ENCODE assay signal across 12 mouse cellular contexts in the genomic region with DNA sequence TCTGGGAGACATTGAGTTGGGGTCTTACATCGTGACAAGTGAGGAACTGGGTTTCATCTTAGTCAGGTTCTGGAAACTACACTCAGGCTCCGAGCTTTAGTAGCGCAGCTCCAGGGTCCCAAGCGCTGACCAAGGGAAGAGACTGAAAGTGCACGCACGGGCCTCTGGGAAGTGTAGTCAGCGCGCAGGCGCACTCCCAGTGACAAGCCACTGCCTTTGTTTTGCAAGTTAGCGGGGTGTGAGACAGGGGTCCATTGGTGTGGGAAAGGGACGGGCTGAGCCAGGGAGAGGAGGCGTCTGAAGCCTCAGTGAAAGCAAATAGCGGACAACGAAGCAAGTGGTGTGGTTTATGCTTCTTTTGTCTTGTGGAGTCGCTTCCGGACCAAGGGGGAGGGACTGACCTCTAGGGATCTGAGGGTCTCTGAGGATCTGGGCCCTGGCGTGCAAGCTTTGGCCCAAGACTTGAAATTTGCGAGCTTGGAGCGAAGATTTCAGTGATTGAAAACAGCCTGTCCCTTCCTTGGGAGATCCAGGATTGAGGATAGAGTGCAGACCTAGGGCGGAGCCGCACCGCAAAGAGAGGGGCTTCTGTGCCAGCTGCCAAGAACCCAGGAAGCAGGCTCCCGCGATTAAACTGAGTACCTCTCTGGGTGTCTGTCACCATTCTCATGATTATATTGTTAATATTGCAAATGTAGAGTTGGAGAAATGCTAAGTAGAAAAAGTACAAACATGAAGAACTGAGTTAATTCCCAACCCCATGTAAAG. TPM values are rescaled to one million over a fixed set of nuclear protein-coding genes. Genes with fewer than 3 reads are reported as not detected.
DNase-seq lines count a peak whose midpoint lies in the region; ATAC-seq and TF ChIP-seq lines count a peak whose summit lies in the region.
"Had no signal": no experiment of that assay in that cellular context is flagged by ENCODE, and none has a peak within 500 bp of the region (broad histone marks: within the 10 kb centered on the region; RNA-seq: fewer than 3 reads in every experiment).

No protein-coding gene starts in this region.

- H3K79me2 ChIP-seq in heart, adult 2 months (replicated peaks; ENCODE audit: control insufficient read depth, insufficient read depth, low read length): no peaks in the 10 kb centered on the region
- no peaks in the 10 kb centered on the region for H3K79me2 ChIP-seq in myocyte (ENCODE audit: control insufficient read depth, insufficient read depth)

- no peak for DNase-seq in heart, postnatal 0 days (ENCODE audit: low spot score)
- DNase-seq in heart, adult 2 months: no peak
- DNase-seq in brain, embryonic 14.5 days (ENCODE audit: low read depth): peak; percentile 71
- no peak for DNase-seq in thymus, postnatal 4 days
- no peak for DNase-seq in right cerebral cortex, postnatal 4 days
- DNase-seq in left cerebral cortex, postnatal 36 days (ENCODE audit: low spot score in 2 of 2): no peak

- H3K36me3 ChIP-seq in heart, postnatal 0 days (replicated peaks; ENCODE audit: control insufficient read depth, insufficient read depth, low read length): no peaks in the 10 kb centered on the region
- H3K36me3 ChIP-seq in heart, adult 2 months (ENCODE audit: control insufficient read depth, insufficient read depth, low read length): no peaks in the 10 kb centered on the region
- no peaks in the 10 kb centered on the region for H3K36me3 ChIP-seq in hindbrain, embryonic 12.5 days
- H3K36me3 ChIP-seq in myocyte (ENCODE audit: control insufficient read depth, insufficient read depth): no peaks in the 10 kb centered on the region
- H3K36me3 ChIP-seq: neural tube, embryonic 12.5 days had no signal

- H3ac ChIP-seq in myocyte (ENCODE audit: control insufficient read depth, insufficient read length): no peak overlapping the region

- intact Hi-C loops in heart, adult 2 months (cut with DNase I): no loop called here
- intact Hi-C loops in left cerebral cortex, postnatal 36 days (cut with DNase I): no loop called here

- no peaks in the 10 kb centered on the region for H3K27me3 ChIP-seq in heart, postnatal 0 days (ENCODE audit: control insufficient read depth, insufficient read depth, low read length)
- no peaks in the 10 kb centered on the region for H3K27me3 ChIP-seq in heart, adult 2 months (ENCODE audit: control insufficient read depth, insufficient read depth, low read length)
- H3K27me3 ChIP-seq in hindbrain, embryonic 12.5 days: no peaks in the 10 kb centered on the region
- no peaks in the 10 kb centered on the region for H3K27me3 ChIP-seq in myocyte (ENCODE audit: control insufficient read depth, insufficient read depth, insufficient read length)
- H3K27me3 ChIP-seq: neural tube, embryonic 12.5 days; Patski had no signal

- H3K4me3 ChIP-seq in heart, postnatal 0 days (ENCODE audit: low read depth, low read length): no peak overlapping the region
- no peak overlapping the region for H3K4me3 ChIP-seq in heart, adult 2 months
- H3K4me3 ChIP-seq in hindbrain, embryonic 12.5 days: no peak overlapping the region
- H3K4me3 ChIP-seq in myocyte: no peak overlapping the region
- H3K4me3 ChIP-seq: erythroblast, embryonic 14.5 days; neural tube, embryonic 12.5 days had no signal

- no peak for TF ChIP-seq EP300 in heart, postnatal 0 days (IDR thresholded peaks at IDR 0.05; ENCODE audit: low read depth)
- TF ChIP-seq EP300 in heart, adult 2 months (IDR thresholded peaks at IDR 0.05; ENCODE audit: insufficient read depth, low read depth, low read length): no peak

- TF ChIP-seq CTCF in heart, postnatal 0 days (IDR thresholded peaks at IDR 0.05; ENCODE audit: low read depth): no peak
- TF ChIP-seq CTCF in heart, adult 2 months (IDR thresholded peaks at IDR 0.05): no peak
- no peak for TF ChIP-seq CTCF in brain, embryonic 14.5 days (IDR thresholded peaks at IDR 0.05; ENCODE audit: borderline replicate concordance, extremely low read depth, insufficient read depth, insufficient read length)

- WGBS in heart, postnatal 0 days: 67% methylated on average over 24 of the region's 24 CpGs
- 63% methylated on average over 24 of the region's 24 CpGs for WGBS in heart, adult 2 months
- WGBS in hindbrain, embryonic 12.5 days: 71% methylated on average over 24 of the region's 24 CpGs

- H3K4me1 ChIP-seq in heart, postnatal 0 days (ENCODE audit: control insufficient read depth, insufficient read depth): no peaks in the 10 kb centered on the region
- H3K4me1 ChIP-seq in heart, adult 2 months (ENCODE audit: control insufficient read depth, insufficient read depth, low read length): no peaks in the 10 kb centered on the region
- H3K4me1 ChIP-seq in hindbrain, embryonic 12.5 days: no peaks in the 10 kb centered on the region
- H3K4me1 ChIP-seq: neural tube, embryonic 12.5 days had no signal

- no peak overlapping the region for H3K27ac ChIP-seq in heart, postnatal 0 days (ENCODE audit: low read depth)
- no peak overlapping the region for H3K27ac ChIP-seq in heart, adult 2 months
- no peak overlapping the region for H3K27ac ChIP-seq in hindbrain, embryonic 12.5 days
- H3K27ac ChIP-seq: neural tube, embryonic 12.5 days had no signal

- H3K9me3 ChIP-seq in heart, postnatal 0 days (replicated peaks; ENCODE audit: control insufficient read depth, low read length): no peaks in the 10 kb centered on the region
- H3K9me3 ChIP-seq in hindbrain, embryonic 12.5 days (replicated peaks): peaks cover 15% of the 10 kb centered on the region

- ATAC-seq in heart, postnatal 0 days (ENCODE audit: insufficient read depth, low read depth): no peak
- ATAC-seq in hindbrain, embryonic 12.5 days (ENCODE audit: low FRiP score): peak; percentile 50; the same call in 1 of the 2 replicates
- ATAC-seq: Patski had no signal

- TF ChIP-seq POLR2A in heart, adult 2 months (IDR thresholded peaks at IDR 0.05; ENCODE audit: insufficient read depth, low read depth, low read length): no peak
- TF ChIP-seq POLR2A in brain, embryonic 14.5 days (IDR thresholded peaks at IDR 0.05; ENCODE audit: borderline replicate concordance, extremely low read depth, insufficient read depth, insufficient read length, poor library complexity, severe bottlenecking): no peak
- no peak for TF ChIP-seq POLR2A in myocyte (IDR thresholded peaks at IDR 0.05; ENCODE audit: insufficient read length, low read depth)

- H3K9ac ChIP-seq in heart, postnatal 0 days (replicated peaks; ENCODE audit: low read depth, low read length): no peak overlapping the region
- H3K9ac ChIP-seq in heart, adult 2 months (ENCODE audit: low read depth, low read length): no peak overlapping the region
- H3K9ac ChIP-seq in hindbrain, embryonic 12.5 days: no peak overlapping the region
- H3K9ac ChIP-seq: neural tube, embryonic 12.5 days had no signal

- H3K4me2 ChIP-seq in heart, postnatal 0 days (ENCODE audit: low read depth, low read length): peak overlapping the region; percentile 22; the same call in 1 of the 2 replicates
- H3K4me2 ChIP-seq in hindbrain, embryonic 12.5 days (replicated peaks): peak overlapping the region; percentile 17
- peak overlapping the region; percentile 45 for H3K4me2 ChIP-seq in myocyte (ENCODE audit: low read depth)
- H3K4me2 ChIP-seq: neural tube, embryonic 12.5 days had no signal

TF ChIP-seq in myocyte, 11 proteins besides CTCF, POLR2A, EP300 and RAD21:
- no peak for TF ChIP-seq E2F4 (IDR thresholded peaks at IDR 0.05; ENCODE audit: insufficient read depth)
- TF ChIP-seq POLR2AphosphoS2 (IDR thresholded peaks at IDR 0.05; ENCODE audit: insufficient read length, low read depth): no peak
- no peak for TF ChIP-seq MAX (IDR thresholded peaks at IDR 0.05; ENCODE audit: low read depth)
- no peak for TF ChIP-seq TCF3 (IDR thresholded peaks at IDR 0.05; ENCODE audit: insufficient read length, low read depth)
- TF ChIP-seq SRF (IDR thresholded peaks at IDR 0.05; ENCODE audit: control insufficient read depth, insufficient read length, low read depth): no peak
- no peak for TF ChIP-seq REST (IDR thresholded peaks at IDR 0.05; ENCODE audit: insufficient read depth, insufficient read length)
- TF ChIP-seq USF1 (IDR thresholded peaks at IDR 0.05; ENCODE audit: low read depth): no peak
- no peak for TF ChIP-seq CEBPB (IDR thresholded peaks at IDR 0.05; ENCODE audit: insufficient read depth, poor library complexity, severe bottlenecking)
- no peak for TF ChIP-seq TCF12 (IDR thresholded peaks at IDR 0.05; ENCODE audit: insufficient read depth, poor library complexity, severe bottlenecking)
- no peak for TF ChIP-seq MYOG (IDR thresholded peaks at IDR 0.05; ENCODE audit: control insufficient read depth in 1 of 3, insufficient read depth in 1 of 3, insufficient read length in 2 of 3, low read depth in 2 of 3)

RNA-seq across cellular contexts. Expression of a gene that starts 14.8 kb away (rescaled TPM):
- total RNA-seq in heart, postnatal 0 days (2014; rRNA removed; ENCODE audit: low replicate concordance): not detected in 2 replicates
- polyA plus RNA-seq in heart, postnatal 0 days (2015; fragmentation: Nextera tagmentation; extraction: Ambion mirVana): not detected in 2 replicates
- total RNA-seq in heart, adult 2 months (2021): not detected
- not detected in 2 replicates for polyA plus RNA-seq in heart, adult 2 months (2012; rRNA removed)
- polyA plus RNA-seq in brain, embryonic 14.5 days (2012; rRNA removed): 0.01 TPM in 2 replicates
- not detected in 2 replicates for polyA plus RNA-seq in hindbrain, embryonic 12.5 days (2016; fragmentation: Nextera tagmentation; extraction: Ambion mirVana)
- not detected for polyA plus RNA-seq in myocyte (2012; fragmentation: generic; extraction: Trizol)
- total RNA-seq in left cerebral cortex, postnatal 36 days (2021): under 1 TPM in 1 of 2 experiments, not detected in 1; 0.05 TPM
- polyA plus RNA-seq: erythroblast, embryonic 14.5 days; large intestine, adult 2 months; neural tube, embryonic 12.5 days; Patski had no signal

RNA-seq across cellular contexts. Expression of a gene that starts 53.8 kb away (rescaled TPM):
- 1.5 and 6.3 TPM in 2 replicates for total RNA-seq in heart, postnatal 0 days (2014; rRNA removed; ENCODE audit: low replicate concordance)
- 2.1 and 2.6 TPM in 2 replicates for polyA plus RNA-seq in heart, postnatal 0 days (2015; fragmentation: Nextera tagmentation; extraction: Ambion mirVana)
- total RNA-seq in heart, adult 2 months (2021): 1 to 10 TPM in 1 of 2 experiments, under 1 TPM in 1; 0.73 to 1.1 TPM
- polyA plus RNA-seq in heart, adult 2 months (2012; rRNA removed): 1.1 TPM in 2 replicates
- polyA plus RNA-seq in brain, embryonic 14.5 days (2012; rRNA removed): 21.8 and 25.6 TPM in 2 replicates
- polyA plus RNA-seq in hindbrain, embryonic 12.5 days (2016; fragmentation: Nextera tagmentation; extraction: Ambion mirVana): 17.7 and 18.9 TPM in 2 replicates
- 0.22 TPM for polyA plus RNA-seq in myocyte (2012; fragmentation: generic; extraction: Trizol)
- total RNA-seq in left cerebral cortex, postnatal 36 days (2021): 10 to 100 TPM; 14.8 to 22.0 TPM
- polyA plus RNA-seq: erythroblast, embryonic 14.5 days had no signal
